Mouse (Mus musculus) left cerebral cortex, adult 11 months (tissue): ENCODE measurements around the gene Kcnq1.

ENCODE experiments used
- DNase-seq: peaks from one replicate; pipeline ENCODE4 v3.0.0; 2022; ENCODE audit warnings: low spot score

Gene Kcnq1

GRCm38 (mm10) chr7:143275030-143275429 is 168.9 kb downstream of the Kcnq1 start:
- no peak for DNase-seq

GRCm38 (mm10) chr7:143283625-143284024 is 177.5 kb downstream of the Kcnq1 start:
- DNase-seq = no peak

- DNase-seq = no peak
Observed at GRCm38 (mm10) chr7:143284866-143285265, 178.7 kb downstream of the Kcnq1 start.

GRCm38 (mm10) chr7:143285440-143285839 is 179.3 kb downstream of the Kcnq1 start:
- no peak for DNase-seq

- DNase-seq = no peak
Observed at GRCm38 (mm10) chr7:143286532-143287290, 180.5 kb downstream of the Kcnq1 start.

GRCm38 (mm10) chr7:143288135-143288534 is 182.0 kb downstream of the Kcnq1 start:
- no peak for DNase-seq

- no peak for DNase-seq
Observed at GRCm38 (mm10) chr7:143289082-143289849, 183.1 kb downstream of the Kcnq1 start.

GRCm38 (mm10) chr7:143294690-143295355 is 188.7 kb downstream of the Kcnq1 start:
- no peak for DNase-seq

GRCm38 (mm10) chr7:143295356-143296000 is 189.3 kb downstream of the Kcnq1 start:
- no peak for DNase-seq

- no peak for DNase-seq
Observed at GRCm38 (mm10) chr7:143296001-143296379, 189.8 kb downstream of the Kcnq1 start.

- peak; percentile 100 for DNase-seq
Observed at GRCm38 (mm10) chr7:143296384-143296801, 190.2 kb downstream of the Kcnq1 start.

GRCm38 (mm10) chr7:143300037-143300436 is 193.9 kb downstream of the Kcnq1 start:
- DNase-seq = no peak

- DNase-seq = no peak
Observed at GRCm38 (mm10) chr7:143300681-143301080, 194.5 kb downstream of the Kcnq1 start.

- DNase-seq = no peak
Observed at GRCm38 (mm10) chr7:143302156-143302555, 196.0 kb downstream of the Kcnq1 start.

- DNase-seq = peak; percentile 46
Observed at GRCm38 (mm10) chr7:143302593-143303238, 196.6 kb downstream of the Kcnq1 start.

- DNase-seq = no peak
Observed at GRCm38 (mm10) chr7:143303557-143303956, 197.4 kb downstream of the Kcnq1 start.

- DNase-seq = no peak
Observed at GRCm38 (mm10) chr7:143305808-143306207, 199.6 kb downstream of the Kcnq1 start.

- DNase-seq = no peak
Observed at GRCm38 (mm10) chr7:143308001-143308400, 201.8 kb downstream of the Kcnq1 start.

GRCm38 (mm10) chr7:143310311-143310710 is 204.1 kb downstream of the Kcnq1 start:
- DNase-seq = no peak

- DNase-seq = no peak
Observed at GRCm38 (mm10) chr7:143310847-143311246, 204.7 kb downstream of the Kcnq1 start.

GRCm38 (mm10) chr7:143311471-143311870 is 205.3 kb downstream of the Kcnq1 start:
- no peak for DNase-seq
